Comparison of ENCODE assay signal across 10 mouse cellular contexts in genomic region chr3:95645313-95646235, GRCm38 (mm10). TPM values are rescaled to one million over a fixed set of nuclear protein-coding genes. Genes with fewer than 3 reads are reported as not detected.
A peak's percentile ranks its signal among the peaks of the same experiment; 100 is the strongest.
DNase-seq lines count a peak whose midpoint lies in the region; ATAC-seq and TF ChIP-seq lines count a peak whose summit lies in the region.
"Had no signal": no experiment of that assay in that cellular context is flagged by ENCODE, and none has a peak within 500 bp of the region (broad histone marks: within the 10 kb centered on the region; RNA-seq: fewer than 3 reads in every experiment).

No protein-coding gene starts in this region.

- no peaks in the 10 kb centered on the region for H3K9me3 ChIP-seq in ES-Bruce4 (replicated peaks; ENCODE audit: control insufficient read depth, insufficient read depth, low read length, poor library complexity, severe bottlenecking)
- H3K9me3 ChIP-seq in limb, embryonic 10.5 days (replicated peaks), result no peaks in the 10 kb centered on the region
- H3K9me3 ChIP-seq in midbrain, embryonic 16.5 days (replicated peaks; ENCODE audit: control insufficient read depth, low read length, poor library complexity, severe bottlenecking), result no peaks in the 10 kb centered on the region
- H3K9me3 ChIP-seq: embryonic facial prominence, embryonic 13.5 days had no signal

- peak; percentile 19 for DNase-seq in embryo, embryonic 11 days
- DNase-seq in embryo, embryonic 9.5 days (ENCODE audit: extremely low spot score), result no peak
- DNase-seq in liver, adult 2 months (ENCODE audit: extremely low read depth, low read depth, low spot score), result no peak
- peak; percentile 68 for DNase-seq in naive thymus-derived CD4-positive, alpha-beta T cell, adult 2 months (ENCODE audit: low read depth)
- DNase-seq in limb, embryonic 10.5 days (ENCODE audit: low spot score), result no peak
- no peak for DNase-seq in cerebellum, adult 2 months

- no peak overlapping the region for H3K4me3 ChIP-seq in ES-Bruce4 (ENCODE audit: low read depth, low read length)
- H3K4me3 ChIP-seq in liver, adult 2 months (ENCODE audit: insufficient read depth, low read depth, low read length), result no peak overlapping the region
- no peak overlapping the region for H3K4me3 ChIP-seq in limb, embryonic 10.5 days
- H3K4me3 ChIP-seq in midbrain, embryonic 16.5 days (ENCODE audit: low read depth, low read length), result no peak overlapping the region
- H3K4me3 ChIP-seq in cerebellum, adult 2 months (replicated peaks; ENCODE audit: insufficient read depth, low read depth, low read length), result no peak overlapping the region
- H3K4me3 ChIP-seq: embryonic facial prominence, embryonic 13.5 days; myocyte had no signal

- H3K9ac ChIP-seq in ES-Bruce4 (ENCODE audit: low read depth, poor library complexity, severe bottlenecking), result no peak overlapping the region
- H3K9ac ChIP-seq in liver, adult 2 months (ENCODE audit: low read depth, low read length), result no peak overlapping the region
- H3K9ac ChIP-seq in midbrain, embryonic 16.5 days (ENCODE audit: low read depth, low read length), result no peak overlapping the region
- H3K9ac ChIP-seq: embryonic facial prominence, embryonic 13.5 days had no signal

- H3K4me2 ChIP-seq in midbrain, embryonic 16.5 days (ENCODE audit: low read length), result no peak overlapping the region
- H3K4me2 ChIP-seq: embryonic facial prominence, embryonic 13.5 days had no signal

- WGBS in liver, adult 2 months, result 67% methylated on average over 10 of the region's 10 CpGs
- 60% methylated on average over 10 of the region's 10 CpGs for WGBS in limb, embryonic 10.5 days
- 69% methylated on average over 10 of the region's 10 CpGs for WGBS in midbrain, embryonic 16.5 days
- whole genome bisulfite sequencing in cerebellum, adult 2 months, result 68% methylated on average over 10 of the region's 10 CpGs

- no peaks in the 10 kb centered on the region for H3K27me3 ChIP-seq in ES-Bruce4 (ENCODE audit: control insufficient read depth, insufficient read depth, low read length, poor library complexity, severe bottlenecking)
- H3K27me3 ChIP-seq in liver, adult 2 months (ENCODE audit: control insufficient read depth, insufficient read depth, low read length), result no peaks in the 10 kb centered on the region
- no peaks in the 10 kb centered on the region for H3K27me3 ChIP-seq in limb, embryonic 10.5 days (ENCODE audit: low read depth, poor library complexity, severe bottlenecking)
- no peaks in the 10 kb centered on the region for H3K27me3 ChIP-seq in midbrain, embryonic 16.5 days (ENCODE audit: control insufficient read depth, insufficient read depth, low read depth, low read length)
- no peaks in the 10 kb centered on the region for H3K27me3 ChIP-seq in cerebellum, adult 2 months (ENCODE audit: control insufficient read depth, insufficient read depth, low read length)
- H3K27me3 ChIP-seq: embryonic facial prominence, embryonic 13.5 days had no signal

- H3K36me3 ChIP-seq in ES-Bruce4 (ENCODE audit: control insufficient read depth, insufficient read depth, low read length, poor library complexity, severe bottlenecking), result no peaks in the 10 kb centered on the region
- H3K36me3 ChIP-seq in liver, adult 2 months (ENCODE audit: control insufficient read depth, insufficient read depth, low read length), result no peaks in the 10 kb centered on the region
- peaks cover 13% of the 10 kb centered on the region for H3K36me3 ChIP-seq in limb, embryonic 10.5 days
- no peaks in the 10 kb centered on the region for H3K36me3 ChIP-seq in midbrain, embryonic 16.5 days (ENCODE audit: control insufficient read depth, insufficient read depth, low read length)

- peaks cover 9% of the 10 kb centered on the region for H3K4me1 ChIP-seq in ES-Bruce4 (ENCODE audit: control insufficient read depth, insufficient read depth, low read length)
- H3K4me1 ChIP-seq in liver, adult 2 months (ENCODE audit: control insufficient read depth, insufficient read depth, low read length), result peaks cover 3% of the 10 kb centered on the region; the same call in 1 of the 2 replicates
- peaks cover 3% of the 10 kb centered on the region; the same call in 1 of the 2 replicates for H3K4me1 ChIP-seq in limb, embryonic 10.5 days
- H3K4me1 ChIP-seq in midbrain, embryonic 16.5 days (ENCODE audit: control insufficient read depth, insufficient read depth, low read length), result no peaks in the 10 kb centered on the region
- no peaks in the 10 kb centered on the region for H3K4me1 ChIP-seq in cerebellum, adult 2 months (ENCODE audit: control insufficient read depth, insufficient read depth, low read length)
- H3K4me1 ChIP-seq: embryonic facial prominence, embryonic 13.5 days had no signal

- TF ChIP-seq CTCF in ES-Bruce4 (IDR thresholded peaks at IDR 0.05; ENCODE audit: low read depth, low read length), result no peak
- no peak for TF ChIP-seq CTCF in liver, adult 2 months (IDR thresholded peaks at IDR 0.05; ENCODE audit: low read depth, low read length)
- no peak for TF ChIP-seq CTCF in cerebellum, adult 2 months (IDR thresholded peaks at IDR 0.05; ENCODE audit: borderline replicate concordance, insufficient read depth, low read depth, low read length)

- TF ChIP-seq POLR2A in ES-Bruce4 (IDR thresholded peaks at IDR 0.05; ENCODE audit: insufficient read depth, low read length), result no peak
- no peak for TF ChIP-seq POLR2A in liver, adult 2 months (IDR thresholded peaks at IDR 0.05; ENCODE audit: extremely low read depth, insufficient read depth, low read length)
- no peak for TF ChIP-seq POLR2A in cerebellum, adult 2 months (IDR thresholded peaks at IDR 0.05; ENCODE audit: borderline replicate concordance, insufficient read depth, low read length)

- peak overlapping the region; percentile 75 for H3K27ac ChIP-seq in ES-Bruce4 (ENCODE audit: insufficient read depth, low read length)
- H3K27ac ChIP-seq in liver, adult 2 months (replicated peaks; ENCODE audit: insufficient read depth, low read depth, low read length), result peak overlapping the region; percentile 37
- H3K27ac ChIP-seq in limb, embryonic 10.5 days, result no peak overlapping the region
- H3K27ac ChIP-seq in midbrain, embryonic 16.5 days (ENCODE audit: low read length), result no peak overlapping the region
- H3K27ac ChIP-seq in cerebellum, adult 2 months (ENCODE audit: insufficient read depth, low read length), result no peak overlapping the region
- H3K27ac ChIP-seq: embryonic facial prominence, embryonic 13.5 days had no signal

- H3K79me2 ChIP-seq in liver, adult 2 months (ENCODE audit: control insufficient read depth, insufficient read depth, low read length), result no peaks in the 10 kb centered on the region

- no peak for ATAC-seq in midbrain, embryonic 16.5 days

- TF ChIP-seq EP300 in ES-Bruce4 (IDR thresholded peaks at IDR 0.05; ENCODE audit: insufficient read depth, low read depth, low read length), result peak; percentile 92

RNA-seq across cellular contexts. Expression of gene Mcl1, which starts 13.0 kb away (rescaled TPM):
- polyA plus RNA-seq in ES-Bruce4 (2011; ENCODE audit: insufficient read depth, insufficient read length, low read depth, missing spikeins), result 247 and 264 TPM in 2 replicates
- total RNA-seq in liver, adult 2 months (2014; rRNA removed), result 57.5 and 92.2 TPM in 2 replicates
- polyA plus RNA-seq in liver, adult 2 months (2012; rRNA removed), result 38.7 and 39.4 TPM in 2 replicates
- 49.7 and 52.1 TPM in 2 replicates for polyA plus RNA-seq in limb, embryonic 10.5 days (2016; fragmentation: Nextera tagmentation; extraction: Ambion mirVana)
- polyA plus RNA-seq in midbrain, embryonic 16.5 days (2015; fragmentation: Nextera tagmentation; extraction: Ambion mirVana), result 37.9 and 43.1 TPM in 2 replicates
- 43.6 and 45.4 TPM in 2 replicates for polyA plus RNA-seq in cerebellum, adult 2 months (2012; rRNA removed)

RNA-seq across cellular contexts. Expression of gene Ensa, which starts 20.8 kb away (rescaled TPM):
- polyA plus RNA-seq in ES-Bruce4 (2011; ENCODE audit: insufficient read depth, insufficient read length, low read depth, missing spikeins), result 67.4 and 68.5 TPM in 2 replicates
- 23.5 and 25.1 TPM in 2 replicates for total RNA-seq in liver, adult 2 months (2014; rRNA removed)
- 5.0 and 5.2 TPM in 2 replicates for polyA plus RNA-seq in liver, adult 2 months (2012; rRNA removed)
- 74.6 and 88.2 TPM in 2 replicates for polyA plus RNA-seq in limb, embryonic 10.5 days (2016; fragmentation: Nextera tagmentation; extraction: Ambion mirVana)
- polyA plus RNA-seq in midbrain, embryonic 16.5 days (2015; fragmentation: Nextera tagmentation; extraction: Ambion mirVana), result 128 and 131 TPM in 2 replicates
- polyA plus RNA-seq in cerebellum, adult 2 months (2012; rRNA removed), result 84.5 and 88.8 TPM in 2 replicates

RNA-seq across cellular contexts. Expression of gene Adamtsl4, which starts 42.1 kb away (rescaled TPM):
- 6.9 and 10.1 TPM in 2 replicates for polyA plus RNA-seq in ES-Bruce4 (2011; ENCODE audit: insufficient read depth, insufficient read length, low read depth, missing spikeins)
- total RNA-seq in liver, adult 2 months (2014; rRNA removed), result 0.55 and 1.6 TPM in 2 replicates
- polyA plus RNA-seq in liver, adult 2 months (2012; rRNA removed), result 2.5 and 4.7 TPM in 2 replicates
- 0.63 and 0.77 TPM in 2 replicates for polyA plus RNA-seq in limb, embryonic 10.5 days (2016; fragmentation: Nextera tagmentation; extraction: Ambion mirVana)
- polyA plus RNA-seq in midbrain, embryonic 16.5 days (2015; fragmentation: Nextera tagmentation; extraction: Ambion mirVana), result 0.80 and 1.0 TPM in 2 replicates
- 13.5 and 15.9 TPM in 2 replicates for polyA plus RNA-seq in cerebellum, adult 2 months (2012; rRNA removed)

RNA-seq across cellular contexts. Expression of gene Golph3l, which starts 56.8 kb away (rescaled TPM):
- polyA plus RNA-seq in ES-Bruce4 (2011; ENCODE audit: insufficient read depth, insufficient read length, low read depth, missing spikeins), result 39.0 and 40.7 TPM in 2 replicates
- total RNA-seq in liver, adult 2 months (2014; rRNA removed), result 4.6 and 5.2 TPM in 2 replicates
- polyA plus RNA-seq in liver, adult 2 months (2012; rRNA removed), result 1.6 and 2.5 TPM in 2 replicates
- 25.9 and 31.8 TPM in 2 replicates for polyA plus RNA-seq in limb, embryonic 10.5 days (2016; fragmentation: Nextera tagmentation; extraction: Ambion mirVana)
- 27.0 and 28.5 TPM in 2 replicates for polyA plus RNA-seq in midbrain, embryonic 16.5 days (2015; fragmentation: Nextera tagmentation; extraction: Ambion mirVana)
- 22.7 and 24.1 TPM in 2 replicates for polyA plus RNA-seq in cerebellum, adult 2 months (2012; rRNA removed)

Comparison
In these comparisons a context has a peak if more than half of its experiments do, and no peak if none do; other contexts are left out.
1. DNase-seq: peak in embryo, embryonic 11 days (single experiment) and naive thymus-derived CD4-positive, alpha-beta T cell, adult 2 months (single experiment); none in embryo, embryonic 9.5 days (single experiment), liver, adult 2 months (single experiment), limb, embryonic 10.5 days (single experiment) and cerebellum, adult 2 months (0 of 2).
2. H3K27ac ChIP-seq: peak in ES-Bruce4 (single experiment) and liver, adult 2 months (single experiment); none in limb, embryonic 10.5 days (single experiment), midbrain, embryonic 16.5 days (single experiment) and cerebellum, adult 2 months (single experiment).
3. RNA of gene Ensa, which starts 20.8 kb away (polyA plus RNA-seq): 128 to 131 TPM in midbrain, embryonic 16.5 days, 84.5 to 88.8 TPM in cerebellum, adult 2 months, 74.6 to 88.2 TPM in limb, embryonic 10.5 days and 67.4 to 68.5 TPM in ES-Bruce4; 5.0 to 5.2 TPM in liver, adult 2 months; every median in the first group is over 10 times any median in the second.